In the genomic region with DNA sequence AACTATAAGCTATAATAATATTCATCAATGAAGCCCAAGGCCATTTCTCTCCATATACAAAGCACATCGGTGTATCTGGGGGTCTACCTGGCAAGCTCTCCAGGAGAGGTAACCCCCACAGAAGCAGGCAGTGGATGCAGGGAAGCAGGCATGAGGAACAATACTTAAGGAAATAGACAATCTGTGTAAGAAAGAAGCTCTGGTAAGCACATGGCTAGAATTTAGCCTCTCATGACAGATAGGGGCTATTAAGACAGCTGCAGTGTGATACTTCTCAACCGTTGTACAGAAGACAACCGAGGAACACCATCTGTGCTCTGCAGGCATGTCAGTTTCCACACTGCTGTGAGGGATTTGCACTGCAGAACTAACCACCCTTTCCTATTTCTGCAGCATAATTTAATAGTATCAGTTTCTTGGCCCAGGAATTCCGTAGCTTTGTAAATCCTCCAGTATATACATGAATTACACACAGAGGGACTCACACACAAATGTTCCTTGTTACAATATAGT, we compare ENCODE assay signal across 14 mouse cellular contexts.
A peak's percentile ranks its signal among the peaks of the same experiment; 100 is the strongest.
DNase-seq lines count a peak whose midpoint lies in the region; ATAC-seq and TF ChIP-seq lines count a peak whose summit lies in the region.
"Had no signal": no experiment of that assay in that cellular context is flagged by ENCODE, and none has a peak within 500 bp of the region (broad histone marks: within the 10 kb centered on the region; RNA-seq: fewer than 3 reads in every experiment).

No protein-coding gene starts in this region.

- WGBS in forebrain, embryonic 12.5 days: 80% methylated on average over 4 of the region's 4 CpGs
- 84% methylated on average over 4 of the region's 4 CpGs for WGBS in forebrain, embryonic 11.5 days
- WGBS in kidney, adult 2 months: 76% methylated on average over 4 of the region's 4 CpGs
- WGBS in limb, embryonic 15.5 days: 34% methylated on average over 4 of the region's 4 CpGs
- WGBS in hindbrain, postnatal 0 days: 63% methylated on average over 4 of the region's 4 CpGs

- H3K27me3 ChIP-seq in forebrain, embryonic 12.5 days: peaks cover 17% of the 10 kb centered on the region; the same call in 1 of the 2 replicates
- H3K27me3 ChIP-seq in forebrain, embryonic 11.5 days (ENCODE audit: control insufficient read depth, insufficient read depth, low read length): peaks cover 2% of the 10 kb centered on the region; the same call in 1 of the 2 replicates
- no peaks in the 10 kb centered on the region for H3K27me3 ChIP-seq in kidney, adult 2 months (replicated peaks; ENCODE audit: control insufficient read depth, insufficient read depth, low read length)
- no peaks in the 10 kb centered on the region for H3K27me3 ChIP-seq in limb, embryonic 15.5 days
- no peaks in the 10 kb centered on the region for H3K27me3 ChIP-seq in hindbrain, postnatal 0 days (ENCODE audit: insufficient read depth, low read length)
- H3K27me3 ChIP-seq: liver, embryonic 12.5 days; megakaryocyte, embryonic 14.5 days had no signal

- no peaks in the 10 kb centered on the region for H3K9me3 ChIP-seq in forebrain, embryonic 12.5 days
- no peaks in the 10 kb centered on the region for H3K9me3 ChIP-seq in forebrain, embryonic 11.5 days (ENCODE audit: control insufficient read depth, low read length)
- H3K9me3 ChIP-seq in limb, embryonic 15.5 days: no peaks in the 10 kb centered on the region
- H3K9me3 ChIP-seq in hindbrain, postnatal 0 days (ENCODE audit: low read length): no peaks in the 10 kb centered on the region
- H3K9me3 ChIP-seq: liver, embryonic 12.5 days; megakaryocyte, embryonic 14.5 days had no signal

- no peak for TF ChIP-seq POLR2A in kidney, adult 2 months (IDR thresholded peaks at IDR 0.05; ENCODE audit: low read depth, low read length)

- H3K27ac ChIP-seq in forebrain, embryonic 12.5 days: 0 out of 2 replicates have a peak overlapping the region, but pooled peaks have one; percentile 11
- H3K27ac ChIP-seq in forebrain, embryonic 11.5 days (ENCODE audit: low read depth, low read length): no peak overlapping the region
- H3K27ac ChIP-seq in kidney, adult 2 months (ENCODE audit: insufficient read depth, low read depth, low read length): no peak overlapping the region
- 0 out of 2 replicates have a peak overlapping the region, but pooled peaks have one; percentile 47 for H3K27ac ChIP-seq in limb, embryonic 15.5 days
- H3K27ac ChIP-seq in hindbrain, postnatal 0 days: no peak overlapping the region
- H3K27ac ChIP-seq: liver, embryonic 12.5 days had no signal

- no peak overlapping the region for H3K4me3 ChIP-seq in forebrain, embryonic 12.5 days (replicated peaks)
- no peak overlapping the region for H3K4me3 ChIP-seq in forebrain, embryonic 11.5 days (ENCODE audit: low read depth, low read length)
- no peak overlapping the region for H3K4me3 ChIP-seq in kidney, adult 2 months (ENCODE audit: insufficient read depth, low read depth, low read length)
- H3K4me3 ChIP-seq in limb, embryonic 15.5 days: no peak overlapping the region
- H3K4me3 ChIP-seq in hindbrain, postnatal 0 days (ENCODE audit: low read length): no peak overlapping the region
- H3K4me3 ChIP-seq: liver, embryonic 12.5 days; megakaryocyte, embryonic 14.5 days had no signal

- TF ChIP-seq CTCF in kidney, adult 2 months (conservative IDR thresholded peaks at IDR 0.05; ENCODE audit: insufficient read depth, insufficient read length, low read depth, low read length): no peak
- TF ChIP-seq CTCF in hindbrain, postnatal 0 days (IDR thresholded peaks at IDR 0.05; ENCODE audit: low read depth): no peak

- DNase-seq in forebrain, embryonic 11.5 days (ENCODE audit: low spot score): no peak
- DNase-seq in kidney, postnatal 10 days: peak; percentile 22
- DNase-seq in kidney, adult 2 months: no peak
- peak; percentile 35 to 69 for DNase-seq in layer of hippocampus, adult 18-20 months (ENCODE audit: low spot score in 2 of 2)
- no peak for DNase-seq in hindbrain, postnatal 0 days (ENCODE audit: low spot score)
- DNase-seq: adrenal gland, postnatal 14 days; cerebellum, adult 2 months; heart, adult 18-20 months; right cerebral cortex, postnatal 25 days had no signal

- H3K36me3 ChIP-seq in forebrain, embryonic 12.5 days (replicated peaks): no peaks in the 10 kb centered on the region
- H3K36me3 ChIP-seq in forebrain, embryonic 11.5 days (ENCODE audit: control insufficient read depth, insufficient read depth, low read length): no peaks in the 10 kb centered on the region
- H3K36me3 ChIP-seq in kidney, adult 2 months (ENCODE audit: control insufficient read depth, insufficient read depth, low read length): no peaks in the 10 kb centered on the region
- no peaks in the 10 kb centered on the region for H3K36me3 ChIP-seq in limb, embryonic 15.5 days
- H3K36me3 ChIP-seq in hindbrain, postnatal 0 days (ENCODE audit: insufficient read depth, low read length): no peaks in the 10 kb centered on the region
- H3K36me3 ChIP-seq: liver, embryonic 12.5 days had no signal

- no peak overlapping the region for H3K9ac ChIP-seq in forebrain, embryonic 12.5 days
- H3K9ac ChIP-seq in forebrain, embryonic 11.5 days (ENCODE audit: low read length): no peak overlapping the region
- no peak overlapping the region for H3K9ac ChIP-seq in limb, embryonic 15.5 days
- no peak overlapping the region for H3K9ac ChIP-seq in hindbrain, postnatal 0 days (replicated peaks; ENCODE audit: low read length)
- H3K9ac ChIP-seq: liver, embryonic 12.5 days had no signal

- H3K4me2 ChIP-seq in forebrain, embryonic 12.5 days: no peak overlapping the region
- H3K4me2 ChIP-seq in forebrain, embryonic 11.5 days (ENCODE audit: low read depth, low read length, severe bottlenecking): no peak overlapping the region
- H3K4me2 ChIP-seq in limb, embryonic 15.5 days: no peak overlapping the region
- no peak overlapping the region for H3K4me2 ChIP-seq in hindbrain, postnatal 0 days (ENCODE audit: low read depth, low read length)
- H3K4me2 ChIP-seq: liver, embryonic 12.5 days had no signal

- no peak for ATAC-seq in forebrain, embryonic 12.5 days (ENCODE audit: low FRiP score)
- no peak for ATAC-seq in forebrain, embryonic 11.5 days (replicated peaks; ENCODE audit: low FRiP score)
- ATAC-seq in limb, embryonic 15.5 days (ENCODE audit: insufficient number of reproducible peaks, low FRiP score, low TSS enrichment, low read depth): no peak
- no peak for ATAC-seq in hindbrain, postnatal 0 days
- no peak for ATAC-seq in inflammation-experienced regulatory T-cells, adult 6 months
- ATAC-seq: liver, embryonic 12.5 days had no signal

- no peaks in the 10 kb centered on the region for H3K4me1 ChIP-seq in forebrain, embryonic 12.5 days
- 0 out of 2 replicates have a peak, but pooled peaks cover 2% of the 10 kb centered on the region for H3K4me1 ChIP-seq in forebrain, embryonic 11.5 days (replicated peaks; ENCODE audit: control insufficient read depth, insufficient read depth, low read length)
- no peaks in the 10 kb centered on the region for H3K4me1 ChIP-seq in kidney, adult 2 months (ENCODE audit: control insufficient read depth, insufficient read depth, low read length)
- H3K4me1 ChIP-seq in limb, embryonic 15.5 days: peaks cover 21% of the 10 kb centered on the region
- no peaks in the 10 kb centered on the region for H3K4me1 ChIP-seq in hindbrain, postnatal 0 days (ENCODE audit: insufficient read depth, low read length)
- H3K4me1 ChIP-seq: liver, embryonic 12.5 days; megakaryocyte, embryonic 14.5 days had no signal

Comparison
In these comparisons a context has a peak if more than half of its experiments do, and no peak if none do; other contexts are left out.
1. H3K27ac ChIP-seq: peak in forebrain, embryonic 12.5 days (single experiment) and limb, embryonic 15.5 days (single experiment); none in forebrain, embryonic 11.5 days (single experiment), kidney, adult 2 months (single experiment) and hindbrain, postnatal 0 days (single experiment).
2. DNase-seq: peak in kidney, postnatal 10 days (single experiment) and layer of hippocampus, adult 18-20 months (2 of 2); none in forebrain, embryonic 11.5 days (single experiment), kidney, adult 2 months (single experiment) and hindbrain, postnatal 0 days (single experiment).